Mouse (Mus musculus): ENCODE results near the gene Xirp1. TPM values are rescaled to one million over a fixed set of nuclear protein-coding genes. Genes with fewer than 3 reads are reported as not detected.

Xirp1 gene
- polyA plus RNA-seq, 1 experiment from 2014 or later: 0.06 TPM

- H3K9me3 ChIP-seq: no peaks in the 10 kb centered on the region
- no peaks in the 10 kb centered on the region for H3K4me1 ChIP-seq (replicated peaks)
- H3K36me3 ChIP-seq: no peaks in the 10 kb centered on the region
- H3K9ac ChIP-seq: no peak overlapping the region
- H3K27me3 ChIP-seq: no peaks in the 10 kb centered on the region
- no peak overlapping the region for H3K4me2 ChIP-seq
- ATAC-seq (ENCODE audit: low read depth): no peak
- no peak overlapping the region for H3K27ac ChIP-seq (replicated peaks)
- WGBS: 88% methylated on average over 7 of the region's 7 CpGs
- H3K4me3 ChIP-seq: no peak overlapping the region
These were observed 19.7 kb upstream of the Xirp1 start for GRCm38 (mm10) chr9:120043115-120043514.

- Histone ChIP-seq H3K4me1 (replicated peaks) (no peaks in the 10 kb centered on the region), H3K36me3 (no peaks in the 10 kb centered on the region), H3K9ac (no peak overlapping the region), H3K9me3 (no peaks in the 10 kb centered on the region), H3K4me3 (no peak overlapping the region), H3K4me2 (no peak overlapping the region), H3K27me3 (no peaks in the 10 kb centered on the region), H3K27ac (replicated peaks) (no peak overlapping the region)
- no peak for ATAC-seq (ENCODE audit: low read depth)
- WGBS: 82% methylated on average over 7 of the region's 7 CpGs
These were observed 14.0 kb upstream of the Xirp1 start for GRCm38 (mm10) chr9:120037414-120037813.

- no peak for ATAC-seq (ENCODE audit: low read depth)
- WGBS: 82% methylated on average over 8 of the region's 8 CpGs
These were observed 11.0 kb upstream of the Xirp1 start for GRCm38 (mm10) chr9:120034375-120034774.

GRCm38 (mm10) chr9:120032710-120033109 lies 9.3 kb upstream of the Xirp1 start:
- 90% methylated on average over 6 of the region's 6 CpGs for WGBS
- Histone ChIP-seq H3K9ac (no peak overlapping the region), H3K4me3 (no peak overlapping the region), H3K4me1 (replicated peaks) (peaks cover under 1% of the 10 kb centered on the region; the same call in 1 of the 2 replicates), H3K27ac (replicated peaks) (no peak overlapping the region), H3K4me2 (no peak overlapping the region), H3K27me3 (no peaks in the 10 kb centered on the region), H3K36me3 (no peaks in the 10 kb centered on the region), H3K9me3 (no peaks in the 10 kb centered on the region)
- ATAC-seq (ENCODE audit: low read depth): no peak

More at GRCm38 (mm10) chr9:120034375-120034774, 11.0 kb upstream of the Xirp1 start:
- Histone ChIP-seq H3K36me3 (no peaks in the 10 kb centered on the region), H3K4me2 (no peak overlapping the region), H3K27ac (replicated peaks) (no peak overlapping the region), H3K9ac (no peak overlapping the region), H3K9me3 (no peaks in the 10 kb centered on the region), H3K27me3 (no peaks in the 10 kb centered on the region), H3K4me1 (replicated peaks) (no peaks in the 10 kb centered on the region), H3K4me3 (no peak overlapping the region)

- WGBS: 86% methylated on average over 10 of the region's 10 CpGs
- H3K4me2 ChIP-seq: no peak overlapping the region
- ATAC-seq (ENCODE audit: low read depth): no peak
- H3K27me3 ChIP-seq: no peaks in the 10 kb centered on the region
- H3K9ac ChIP-seq: no peak overlapping the region
- peaks cover 9% of the 10 kb centered on the region for H3K4me1 ChIP-seq (replicated peaks)
- H3K36me3 ChIP-seq: no peaks in the 10 kb centered on the region
- H3K4me3 ChIP-seq: no peak overlapping the region
- H3K27ac ChIP-seq (replicated peaks): no peak overlapping the region
- H3K9me3 ChIP-seq: no peaks in the 10 kb centered on the region
These were observed 7.0 kb upstream of the Xirp1 start for GRCm38 (mm10) chr9:120030421-120030820.

- no peaks in the 10 kb centered on the region for H3K36me3 ChIP-seq
- H3K4me2 ChIP-seq: no peak overlapping the region
- no peaks in the 10 kb centered on the region for H3K27me3 ChIP-seq
- H3K9ac ChIP-seq: no peak overlapping the region
- no peak overlapping the region for H3K4me3 ChIP-seq
- H3K4me1 ChIP-seq (replicated peaks): peaks cover 9% of the 10 kb centered on the region
- ATAC-seq (ENCODE audit: low read depth): no peak
- no peak overlapping the region for H3K27ac ChIP-seq (replicated peaks)
- no peaks in the 10 kb centered on the region for H3K9me3 ChIP-seq
- WGBS: 94% methylated on average over 6 of the region's 6 CpGs
These were observed 6.5 kb upstream of the Xirp1 start for GRCm38 (mm10) chr9:120029880-120030279.

GRCm38 (mm10) chr9:120027401-120028151 lies 4.2 kb upstream of the Xirp1 start:
- 28% methylated on average over 14 of the region's 14 CpGs for WGBS
- Histone ChIP-seq H3K9ac (peak overlapping the region; percentile 1; the same call in 1 of the 2 replicates), H3K4me3 (no peak overlapping the region), H3K9me3 (no peaks in the 10 kb centered on the region), H3K27ac (replicated peaks) (no peak overlapping the region), H3K4me1 (replicated peaks) (peaks cover 9% of the 10 kb centered on the region), H3K4me2 (no peak overlapping the region), H3K27me3 (no peaks in the 10 kb centered on the region), H3K36me3 (no peaks in the 10 kb centered on the region)
- ATAC-seq (ENCODE audit: low read depth): no peak

- no peak overlapping the region for H3K4me2 ChIP-seq
- WGBS: 81% methylated on average over 5 of the region's 5 CpGs
- no peaks in the 10 kb centered on the region for H3K27me3 ChIP-seq
- no peaks in the 10 kb centered on the region for H3K36me3 ChIP-seq
- ATAC-seq (ENCODE audit: low read depth): no peak
- H3K4me3 ChIP-seq: no peak overlapping the region
- H3K9ac ChIP-seq: no peak overlapping the region
- H3K4me1 ChIP-seq (replicated peaks): peaks cover 9% of the 10 kb centered on the region
- no peaks in the 10 kb centered on the region for H3K9me3 ChIP-seq
- no peak overlapping the region for H3K27ac ChIP-seq (replicated peaks)
These were observed 1.2 kb upstream of the Xirp1 start for GRCm38 (mm10) chr9:120024625-120025024.

GRCm38 (mm10) chr9:120024171-120024570 lies 773 bp upstream of the Xirp1 start:
- whole genome bisulfite sequencing: 78% methylated on average over 10 of the region's 10 CpGs
- Histone ChIP-seq H3K27ac (replicated peaks) (no peak overlapping the region), H3K9me3 (no peaks in the 10 kb centered on the region), H3K9ac (no peak overlapping the region), H3K4me2 (no peak overlapping the region), H3K27me3 (no peaks in the 10 kb centered on the region), H3K4me1 (replicated peaks) (peaks cover 9% of the 10 kb centered on the region), H3K36me3 (no peaks in the 10 kb centered on the region), H3K4me3 (no peak overlapping the region)
- no peak for ATAC-seq (ENCODE audit: low read depth)

- H3K27ac ChIP-seq (replicated peaks): no peak overlapping the region
- 68% methylated on average over 5 of the region's 5 CpGs for WGBS
- H3K4me3 ChIP-seq: no peak overlapping the region
- H3K4me1 ChIP-seq (replicated peaks): no peaks in the 10 kb centered on the region
- H3K9ac ChIP-seq: no peak overlapping the region
- no peak overlapping the region for H3K4me2 ChIP-seq
- ATAC-seq (ENCODE audit: low read depth): no peak
- no peaks in the 10 kb centered on the region for H3K36me3 ChIP-seq
- no peaks in the 10 kb centered on the region for H3K9me3 ChIP-seq
- H3K27me3 ChIP-seq: no peaks in the 10 kb centered on the region
These were observed 2.2 kb downstream of the Xirp1 start for GRCm38 (mm10) chr9:120021164-120021563.

- Histone ChIP-seq H3K4me1 (replicated peaks) (no peaks in the 10 kb centered on the region), H3K9ac (no peak overlapping the region), H3K36me3 (no peaks in the 10 kb centered on the region), H3K27me3 (no peaks in the 10 kb centered on the region), H3K27ac (replicated peaks) (no peak overlapping the region), H3K9me3 (no peaks in the 10 kb centered on the region), H3K4me2 (no peak overlapping the region), H3K4me3 (no peak overlapping the region)
- ATAC-seq (ENCODE audit: low read depth): no peak
- WGBS: 50% methylated on average over 7 of the region's 7 CpGs
These were observed 3.0 kb downstream of the Xirp1 start for GRCm38 (mm10) chr9:120020285-120020890.

GRCm38 (mm10) chr9:120016956-120017355 lies 6.4 kb downstream of the Xirp1 start:
- Histone ChIP-seq H3K4me1 (replicated peaks) (no peaks in the 10 kb centered on the region), H3K9ac (no peak overlapping the region), H3K4me3 (no peak overlapping the region), H3K4me2 (no peak overlapping the region), H3K27ac (replicated peaks) (no peak overlapping the region), H3K36me3 (no peaks in the 10 kb centered on the region), H3K27me3 (peaks cover 15% of the 10 kb centered on the region), H3K9me3 (no peaks in the 10 kb centered on the region)
- no peak for ATAC-seq (ENCODE audit: low read depth)
- 70% methylated on average over 10 of the region's 10 CpGs for WGBS

All from neural tube, embryonic 13.5 days (tissue).